Mouse (Mus musculus) limb, embryonic 13.5 days (tissue): ENCODE data around the gene Ccdc88c. TPM values are rescaled to one million over a fixed set of nuclear protein-coding genes. Genes with fewer than 3 reads are reported as not detected.

Source experiments
- ATAC-seq: fragments of 200-750 bp; cut with Nextera tagmentation; 2 replicates; pipeline ENCODE4 v1.8.0; 2017; ENCODE audit warnings: low read depth, moderate number of reproducible peaks, moderate TSS enrichment; ENCODE audit not compliant: low FRiP score
- H3K27ac ChIP-seq: fragments of 300-500 bp; sonication (generic); 2 replicates; pipeline ENCODE4 v1.5.1; 2015; ENCODE audit warnings: inconsistent platforms, mild to moderate bottlenecking, moderate library complexity
- H3K27me3 ChIP-seq: fragments of 300-500 bp; sonication (generic); 2 replicates; pipeline ENCODE4 v1.6.1; 2015; ENCODE audit warnings: mild to moderate bottlenecking, inconsistent platforms
- H3K36me3 ChIP-seq: fragments of 300-500 bp; sonication (generic); 2 replicates; pipeline ENCODE4 v1.6.1; 2015; ENCODE audit warnings: inconsistent platforms, mild to moderate bottlenecking, moderate library complexity
- H3K4me1 ChIP-seq: fragments of 300-500 bp; sonication (generic); 2 replicates; pipeline ENCODE4 v1.6.1; 2015; ENCODE audit warnings: inconsistent platforms
- H3K4me2 ChIP-seq: fragments of 300-500 bp; sonication (generic); replicated peaks from 2 replicates; pipeline ENCODE4 v1.6.1; 2015; ENCODE audit warnings: inconsistent platforms, mild to moderate bottlenecking, moderate library complexity
- H3K4me3 ChIP-seq: fragments of 300-500 bp; sonication (generic); 2 replicates; pipeline ENCODE4 v1.5.1; 2015; ENCODE audit warnings: moderate library complexity, mild to moderate bottlenecking, inconsistent platforms
- H3K9ac ChIP-seq: fragments of 300-500 bp; sonication (generic); 2 replicates; pipeline ENCODE4 v1.6.1; 2015; ENCODE audit warnings: mild to moderate bottlenecking, inconsistent platforms
- H3K9me3 ChIP-seq: fragments of 300-500 bp; sonication (generic); 2 replicates; pipeline ENCODE4 v1.6.1; 2016; ENCODE audit warnings: inconsistent platforms
- WGBS: fragments of 180-500 bp; shearing (Covaris S2); methylation state at CpG from one replicate; pipeline ENCODE4 v1.1.7; 2015; 5-methylcytosine and 5-hydroxymethylcytosine counted together
- polyA plus RNA-seq: library from polyadenylated mRNA; unstranded; fragments of >200 nt; fragmentation: Nextera tagmentation; extraction: Ambion mirVana; gene quantifications from 2 replicates; pipeline ENCODE4 v1.2.1, GENCODE M21; 2015

Ccdc88c gene
- polyA plus RNA-seq, 1 experiment from 2014 or later = 3.7 TPM

GRCm38 (mm10) chr12:100977958-100978725 is 50.7 kb downstream of the Ccdc88c start:
- no peak overlapping the region for H3K27ac ChIP-seq
- WGBS = 77% methylated on average over 15 of the region's 15 CpGs
- H3K36me3 ChIP-seq = no peaks in the 10 kb centered on the region

GRCm38 (mm10) chr12:100977551-100977950 is 51.3 kb downstream of the Ccdc88c start:
- Histone ChIP-seq H3K9ac (no peak overlapping the region), H3K36me3 (no peaks in the 10 kb centered on the region), H3K9me3 (no peaks in the 10 kb centered on the region), H3K27ac (no peak overlapping the region), H3K4me2 (no peak overlapping the region), H3K27me3 (peaks cover 8% of the 10 kb centered on the region), H3K4me3 (no peak overlapping the region), H3K4me1 (peaks cover 17% of the 10 kb centered on the region)
- no peak for ATAC-seq

More at GRCm38 (mm10) chr12:100977958-100978725, 50.7 kb downstream of the Ccdc88c start:
- Histone ChIP-seq H3K4me2 (no peak overlapping the region), H3K4me3 (no peak overlapping the region), H3K4me1 (peaks cover 17% of the 10 kb centered on the region), H3K27me3 (peaks cover 12% of the 10 kb centered on the region), H3K9me3 (no peaks in the 10 kb centered on the region), H3K9ac (no peak overlapping the region)
- ATAC-seq = no peak

DNA sequence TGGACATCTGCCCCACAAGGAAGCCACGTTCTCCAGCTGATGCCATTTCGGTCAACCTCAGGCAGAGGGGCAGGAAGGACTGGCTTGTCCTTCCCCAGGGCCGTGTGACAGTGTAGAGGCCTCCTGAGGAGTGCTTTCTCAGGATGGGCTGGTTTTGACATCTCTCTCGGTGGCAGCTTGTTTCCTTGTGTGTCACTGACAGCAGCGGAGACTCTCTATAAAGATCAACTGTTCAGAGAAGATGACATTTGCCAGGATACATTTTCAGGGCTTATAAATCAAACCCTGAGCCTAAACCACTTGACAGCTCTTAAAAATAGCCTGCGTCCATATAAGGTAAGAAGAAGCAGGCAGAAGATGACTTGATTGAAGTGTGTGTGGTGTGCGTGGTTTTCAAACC is 59.0 kb downstream of the Ccdc88c start:
- no peak overlapping the region for H3K4me2 ChIP-seq
- no peaks in the 10 kb centered on the region for H3K27me3 ChIP-seq
- H3K9me3 ChIP-seq = no peaks in the 10 kb centered on the region
- H3K4me1 ChIP-seq = no peaks in the 10 kb centered on the region
- H3K4me3 ChIP-seq = no peak overlapping the region
- no peak overlapping the region for H3K9ac ChIP-seq
- WGBS = 83% methylated on average over 7 of the region's 7 CpGs
- no peak for ATAC-seq
- H3K27ac ChIP-seq = no peak overlapping the region
- no peaks in the 10 kb centered on the region for H3K36me3 ChIP-seq

DNA sequence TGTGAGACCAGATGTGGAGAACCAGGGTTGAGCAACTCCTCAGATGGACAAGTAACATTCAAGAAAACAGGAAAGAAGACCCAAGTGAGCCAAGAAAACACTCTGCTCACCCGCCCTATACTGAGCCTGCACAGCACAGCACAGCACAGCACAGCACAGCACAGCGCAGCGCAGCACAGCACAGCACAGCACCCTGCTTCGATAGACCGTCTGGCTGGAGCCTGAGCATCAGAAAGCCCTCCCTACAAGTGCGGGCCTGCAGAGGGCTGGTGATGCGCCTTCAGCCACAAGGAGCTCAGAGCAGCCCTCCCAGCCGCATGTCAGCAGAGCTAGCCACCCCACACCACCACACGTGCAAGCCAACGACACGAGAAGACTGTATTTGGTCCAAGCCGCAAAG is 61.5 kb downstream of the Ccdc88c start:
- H3K27ac ChIP-seq = no peak overlapping the region
- no peak overlapping the region for H3K9ac ChIP-seq
- H3K4me3 ChIP-seq = no peak overlapping the region
- no peak overlapping the region for H3K4me2 ChIP-seq
- ATAC-seq = no peak
- WGBS = 84% methylated on average over 12 of the region's 12 CpGs
- H3K4me1 ChIP-seq = no peaks in the 10 kb centered on the region
- no peaks in the 10 kb centered on the region for H3K9me3 ChIP-seq
- no peaks in the 10 kb centered on the region for H3K36me3 ChIP-seq
- no peaks in the 10 kb centered on the region for H3K27me3 ChIP-seq

GRCm38 (mm10) chr12:100966253-100966652 is 62.6 kb downstream of the Ccdc88c start:
- WGBS = 80% methylated on average over 9 of the region's 9 CpGs
- H3K4me3 ChIP-seq = no peak overlapping the region
- no peaks in the 10 kb centered on the region for H3K36me3 ChIP-seq
- no peaks in the 10 kb centered on the region for H3K9me3 ChIP-seq
- H3K27me3 ChIP-seq = no peaks in the 10 kb centered on the region
- no peak for ATAC-seq
- H3K27ac ChIP-seq = no peak overlapping the region
- no peak overlapping the region for H3K9ac ChIP-seq
- H3K4me1 ChIP-seq = no peaks in the 10 kb centered on the region
- H3K4me2 ChIP-seq = no peak overlapping the region

DNA sequence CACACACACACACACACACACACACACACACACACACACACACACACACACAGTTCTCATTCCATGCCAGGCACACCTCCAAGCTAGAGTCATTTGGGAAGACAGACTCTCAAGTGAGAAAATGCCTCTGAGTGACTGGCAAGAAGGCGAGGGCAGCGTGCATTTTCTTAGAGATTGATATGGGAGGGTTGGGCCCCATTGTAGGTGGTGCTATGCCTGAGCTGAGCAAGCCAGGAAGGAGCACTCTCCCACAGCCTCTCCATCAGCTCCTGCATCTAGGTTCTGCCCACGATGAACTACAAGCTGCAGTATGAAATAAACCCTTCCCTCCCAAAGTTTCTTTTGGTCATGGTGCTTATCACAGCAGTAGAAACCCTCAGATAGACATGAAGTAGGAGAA is 63.6 kb downstream of the Ccdc88c start:
- no peak overlapping the region for H3K27ac ChIP-seq

DNA sequence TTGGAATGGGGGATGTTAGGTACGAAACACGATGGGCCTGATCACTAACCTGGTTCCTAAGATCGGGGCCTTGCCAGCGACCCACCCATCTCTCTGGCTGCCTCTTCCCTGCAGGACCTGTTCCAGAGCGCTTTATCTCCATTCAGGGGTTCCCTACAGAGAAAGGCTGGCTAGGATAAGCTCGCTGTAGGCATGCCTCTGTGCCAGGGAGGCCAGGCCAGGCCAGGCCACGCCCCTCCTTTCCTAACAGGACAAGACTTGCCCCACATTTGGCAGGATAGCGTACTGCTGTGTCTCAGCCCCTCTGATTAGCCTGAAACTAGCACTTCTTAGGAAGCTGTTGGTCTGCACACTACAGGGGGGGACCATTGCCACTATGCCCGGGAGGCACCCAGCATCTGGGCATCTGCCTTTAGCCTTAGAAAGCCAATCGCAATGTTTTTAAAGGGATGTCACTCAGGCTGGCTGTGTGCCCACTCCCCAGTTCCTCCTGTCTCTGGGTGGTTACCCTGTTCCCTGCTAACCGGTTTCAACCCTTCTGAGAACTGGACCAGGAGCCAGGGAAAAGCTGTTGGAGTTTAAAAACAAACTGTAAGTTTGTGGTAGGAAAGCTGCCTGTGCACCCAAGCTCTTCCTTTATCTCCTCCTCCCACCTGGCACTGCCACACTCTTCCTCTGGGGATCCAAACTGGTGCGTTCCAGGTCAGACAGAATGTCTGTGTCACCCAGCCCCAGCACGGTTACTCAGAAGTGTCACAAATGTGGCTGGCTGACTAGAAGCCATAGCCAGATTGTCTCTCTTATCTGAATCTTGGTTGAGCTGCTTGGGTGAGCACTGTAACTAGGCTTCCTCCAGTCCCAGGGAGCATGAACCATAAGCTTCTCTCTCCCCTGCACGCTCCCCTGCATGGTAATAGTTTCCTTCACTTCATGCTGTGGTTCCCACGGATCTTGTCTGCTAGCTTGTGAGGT is 69.9 kb downstream of the Ccdc88c start:
- H3K27ac ChIP-seq = no peak overlapping the region
- H3K27me3 ChIP-seq = 0 out of 2 replicates have a peak, but pooled peaks cover 6% of the 10 kb centered on the region
- no peak overlapping the region for H3K9ac ChIP-seq
- no peak overlapping the region for H3K4me3 ChIP-seq
- H3K36me3 ChIP-seq = no peaks in the 10 kb centered on the region
- WGBS = 73% methylated on average over 15 of the region's 15 CpGs
- ATAC-seq = no peak
- no peak overlapping the region for H3K4me2 ChIP-seq
- no peaks in the 10 kb centered on the region for H3K9me3 ChIP-seq
- peaks cover 24% of the 10 kb centered on the region for H3K4me1 ChIP-seq

More for the DNA sequence above, 63.6 kb downstream of the Ccdc88c start:
- H3K4me1 ChIP-seq = no peaks in the 10 kb centered on the region
- no peaks in the 10 kb centered on the region for H3K27me3 ChIP-seq
- H3K4me2 ChIP-seq = no peak overlapping the region
- no peaks in the 10 kb centered on the region for H3K9me3 ChIP-seq
- no peak overlapping the region for H3K4me3 ChIP-seq
- 86% methylated on average over 3 of the region's 3 CpGs for WGBS
- H3K9ac ChIP-seq = no peak overlapping the region
- no peaks in the 10 kb centered on the region for H3K36me3 ChIP-seq
- ATAC-seq = no peak

- Histone ChIP-seq H3K27me3 (0 out of 2 replicates have a peak, but pooled peaks cover 6% of the 10 kb centered on the region), H3K36me3 (no peaks in the 10 kb centered on the region), H3K9ac (no peak overlapping the region), H3K4me2 (no peak overlapping the region), H3K4me1 (peaks cover 28% of the 10 kb centered on the region), H3K27ac (no peak overlapping the region), H3K9me3 (no peaks in the 10 kb centered on the region), H3K4me3 (no peak overlapping the region)
- 13% methylated on average over 5 of the region's 5 CpGs for WGBS
- ATAC-seq = peak; percentile 68
Measured at GRCm38 (mm10) chr12:100958006-100958405, 70.8 kb downstream of the Ccdc88c start.

- WGBS = 55% methylated on average over 3 of the region's 3 CpGs
- no peak overlapping the region for H3K9ac ChIP-seq
- no peak overlapping the region for H3K4me3 ChIP-seq
- H3K27me3 ChIP-seq = 0 out of 2 replicates have a peak, but pooled peaks cover 6% of the 10 kb centered on the region
- H3K36me3 ChIP-seq = no peaks in the 10 kb centered on the region
- H3K4me2 ChIP-seq = no peak overlapping the region
- H3K27ac ChIP-seq = no peak overlapping the region
- H3K9me3 ChIP-seq = no peaks in the 10 kb centered on the region
- no peak for ATAC-seq
- peaks cover 35% of the 10 kb centered on the region for H3K4me1 ChIP-seq
Measured at GRCm38 (mm10) chr12:100957257-100957656, 71.6 kb downstream of the Ccdc88c start.

DNA sequence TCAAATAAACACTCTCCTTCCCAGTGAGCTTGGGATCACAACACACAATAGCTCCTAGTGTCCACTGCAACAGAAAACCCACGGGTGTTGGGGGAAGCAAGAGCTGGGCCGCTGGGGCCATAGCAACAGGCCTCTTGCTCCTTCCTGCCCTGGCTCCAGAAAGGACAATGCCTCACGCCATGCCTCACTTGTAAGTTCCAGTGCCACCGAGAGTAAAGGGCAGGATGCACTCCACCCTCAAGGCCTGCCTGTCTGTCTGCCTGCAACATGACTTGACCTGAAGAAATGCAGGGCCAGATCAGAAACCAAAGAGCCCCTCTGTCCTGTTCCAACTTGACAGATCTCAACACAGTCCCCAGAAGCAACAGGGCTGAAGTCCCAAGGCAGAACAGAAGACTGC is 72.0 kb downstream of the Ccdc88c start:
- H3K27ac ChIP-seq = no peak overlapping the region
- 0 out of 2 replicates have a peak, but pooled peaks cover 6% of the 10 kb centered on the region for H3K27me3 ChIP-seq
- no peak overlapping the region for H3K4me3 ChIP-seq
- H3K4me2 ChIP-seq = no peak overlapping the region
- H3K9me3 ChIP-seq = no peaks in the 10 kb centered on the region
- no peak for ATAC-seq
- 63% methylated on average over 4 of the region's 4 CpGs for WGBS
- 0 out of 2 replicates have a peak overlapping the region, but pooled peaks have one; percentile 19 for H3K9ac ChIP-seq
- peaks cover 36% of the 10 kb centered on the region for H3K4me1 ChIP-seq
- H3K36me3 ChIP-seq = no peaks in the 10 kb centered on the region

GRCm38 (mm10) chr12:100956028-100956427 is 72.8 kb downstream of the Ccdc88c start:
- no peak overlapping the region for H3K27ac ChIP-seq
- no peak overlapping the region for H3K4me2 ChIP-seq
- 87% methylated on average over 2 of the region's 2 CpGs for WGBS
- peaks cover 36% of the 10 kb centered on the region for H3K4me1 ChIP-seq
- no peaks in the 10 kb centered on the region for H3K9me3 ChIP-seq
- no peak overlapping the region for H3K9ac ChIP-seq
- H3K4me3 ChIP-seq = no peak overlapping the region
- H3K36me3 ChIP-seq = no peaks in the 10 kb centered on the region
- 0 out of 2 replicates have a peak, but pooled peaks cover 6% of the 10 kb centered on the region for H3K27me3 ChIP-seq
- no peak for ATAC-seq

- 84% methylated on average over 8 of the region's 8 CpGs for WGBS
- 0 out of 2 replicates have a peak, but pooled peaks cover 6% of the 10 kb centered on the region for H3K27me3 ChIP-seq
- H3K4me3 ChIP-seq = no peak overlapping the region
- no peak for ATAC-seq
- no peak overlapping the region for H3K27ac ChIP-seq
- no peaks in the 10 kb centered on the region for H3K36me3 ChIP-seq
- no peak overlapping the region for H3K9ac ChIP-seq
- no peak overlapping the region for H3K4me2 ChIP-seq
- peaks cover 36% of the 10 kb centered on the region for H3K4me1 ChIP-seq
- no peaks in the 10 kb centered on the region for H3K9me3 ChIP-seq
Measured at GRCm38 (mm10) chr12:100953926-100954325, 74.9 kb downstream of the Ccdc88c start.
